Mouse (Mus musculus) MN1 (cell line): Measurements from ENCODE around the gene Hcn2.

Experiments used
- DNase-seq: peaks from one replicate; pipeline ENCODE4 v3.0.0-alpha.2; 2016; ENCODE audit warnings: low spot score

The Hcn2 gene

GRCm38 (mm10) chr10:79774486-79775279 lies 58.2 kb downstream of the Hcn2 start:
- DNase-seq = no peak

- no peak for DNase-seq
Measured at GRCm38 (mm10) chr10:79777103-79777531, 60.7 kb downstream of the Hcn2 start, which contains the start of gene Fstl3. Gene Fstl3, plus strand, starts transcription at chr10:79777272.

DNA sequence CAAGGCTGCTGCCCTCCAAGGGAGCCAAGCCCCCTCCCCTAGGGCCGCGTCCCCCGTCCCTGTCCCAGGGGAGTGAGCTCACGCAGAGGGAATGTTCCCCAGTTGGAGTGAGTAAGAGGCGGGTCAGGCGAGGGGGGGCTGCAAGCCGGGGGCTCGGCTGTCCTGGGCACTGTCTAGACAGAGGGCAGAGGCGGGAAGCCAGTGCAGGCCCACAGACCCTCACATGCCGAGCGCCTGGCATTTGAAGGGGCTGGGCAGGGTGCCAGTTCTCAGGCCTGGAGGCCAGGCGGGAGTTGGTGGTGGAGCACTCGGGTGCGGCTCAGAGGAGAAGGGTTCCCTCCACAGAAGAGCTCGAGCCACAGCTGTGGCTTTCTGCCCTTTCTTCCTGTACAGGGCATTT lies 61.6 kb downstream of the Hcn2 start:
- DNase-seq = peak; percentile 93

- no peak for DNase-seq
Measured at GRCm38 (mm10) chr10:79779193-79779592, 62.8 kb downstream of the Hcn2 start.

GRCm38 (mm10) chr10:79779784-79780663 lies 63.6 kb downstream of the Hcn2 start:
- peak; percentile 69 for DNase-seq

DNA sequence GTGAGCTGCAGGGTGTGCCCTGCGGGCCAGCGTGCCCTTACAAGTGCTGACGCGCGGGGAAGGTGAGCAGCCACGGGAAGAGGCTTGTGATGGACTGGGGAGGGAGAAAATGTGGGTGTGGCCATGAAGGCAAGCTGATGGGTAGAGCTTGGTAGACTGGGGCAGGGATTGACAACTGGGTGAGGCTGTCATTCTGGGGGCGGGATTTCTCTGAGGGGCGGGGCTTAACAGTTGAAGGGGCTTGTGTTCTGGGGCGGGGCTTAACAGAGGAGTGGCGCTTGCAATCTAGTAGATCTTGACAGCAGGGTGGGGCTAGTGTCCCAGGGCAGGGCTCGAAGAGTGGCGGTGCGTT lies 64.2 kb downstream of the Hcn2 start:
- no peak for DNase-seq

DNA sequence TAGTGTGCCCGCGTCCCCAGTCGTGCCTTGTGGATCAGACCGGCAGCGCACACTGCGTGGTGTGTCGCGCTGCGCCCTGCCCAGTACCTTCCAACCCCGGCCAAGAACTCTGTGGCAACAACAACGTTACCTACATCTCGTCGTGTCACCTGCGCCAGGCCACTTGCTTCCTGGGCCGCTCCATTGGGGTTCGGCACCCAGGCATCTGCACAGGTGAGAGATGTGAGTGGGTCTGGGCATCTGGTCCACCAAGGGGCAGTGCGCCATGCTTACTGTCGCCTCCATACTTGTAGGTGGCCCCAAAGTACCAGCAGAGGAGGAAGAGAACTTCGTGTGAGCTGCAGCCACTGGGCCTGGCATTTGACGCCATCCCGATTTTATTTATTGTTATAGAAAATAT lies 64.7 kb downstream of the Hcn2 start:
- DNase-seq = no peak

DNA sequence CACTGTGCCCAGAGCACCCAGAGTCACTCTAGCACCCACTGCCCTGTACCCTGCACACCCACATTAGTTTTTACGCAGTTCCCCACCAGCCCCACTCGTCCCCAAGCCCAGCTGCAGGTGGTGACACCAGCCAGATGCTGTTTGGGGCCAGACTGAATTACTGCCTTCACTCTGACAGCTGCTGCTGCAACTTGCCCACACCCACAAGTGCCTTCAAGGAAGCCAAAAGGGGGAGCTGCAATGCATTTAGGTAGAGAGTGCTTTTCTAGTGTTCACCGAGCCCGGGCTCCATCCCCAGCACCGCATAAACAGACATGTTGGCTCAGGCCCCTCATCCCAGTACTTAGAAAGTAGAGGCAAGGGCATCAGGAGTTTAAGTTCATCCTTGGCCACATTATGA lies 65.5 kb downstream of the Hcn2 start:
- DNase-seq = no peak

DNA sequence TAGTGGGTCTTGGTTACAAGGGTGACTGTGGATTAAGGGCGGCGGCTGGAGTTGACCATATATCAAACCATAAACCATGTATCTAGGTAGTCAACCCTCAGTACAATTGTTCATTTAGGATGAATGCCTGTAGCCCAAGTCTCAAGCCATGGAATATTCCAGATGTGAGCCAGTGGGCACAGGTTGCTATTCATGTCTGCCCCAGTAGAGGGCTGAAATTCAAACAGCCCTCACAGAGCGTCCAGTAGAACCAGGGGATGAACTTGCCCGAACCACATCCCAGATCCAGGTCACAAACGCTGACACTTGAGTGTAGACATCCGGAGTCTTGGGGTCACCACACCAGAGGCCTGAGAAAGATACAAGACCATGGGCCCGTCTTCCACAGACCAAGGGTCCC lies 66.6 kb downstream of the Hcn2 start:
- DNase-seq = no peak

- DNase-seq = peak; percentile 67
Measured at GRCm38 (mm10) chr10:79783920-79784800, 67.7 kb downstream of the Hcn2 start.
